Mouse (Mus musculus): ENCODE measurements around the gene N4bp2l2. TPM values are rescaled to one million over a fixed set of nuclear protein-coding genes. Genes with fewer than 3 reads are reported as not detected.

The N4bp2l2 gene
- polyA plus RNA-seq, 1 experiment = 7.4 TPM

DNA sequence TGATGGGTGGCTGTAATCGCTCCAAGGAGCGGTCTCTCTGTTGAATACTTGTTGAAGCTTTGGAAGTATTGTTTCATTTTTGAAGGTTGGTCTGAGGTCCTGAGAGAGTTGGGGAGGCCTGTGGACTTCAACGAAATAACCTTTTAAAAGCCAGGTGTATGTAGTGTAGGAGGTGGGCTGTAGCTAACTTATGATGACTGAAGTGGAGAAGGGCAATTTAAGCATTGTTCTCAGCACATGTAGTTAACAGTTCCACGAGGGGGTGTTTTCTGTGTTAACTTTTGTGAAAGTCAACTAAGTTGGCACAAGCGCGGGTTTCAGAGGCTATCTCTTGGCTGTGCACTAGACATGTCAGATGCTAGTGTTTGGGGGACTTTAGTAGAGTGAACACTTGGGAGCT lies 8.9 kb upstream of the N4bp2l2 start:
- no peaks in the 10 kb centered on the region for H3K36me3 ChIP-seq (ENCODE audit: control insufficient read depth, insufficient read depth, low read length)
- WGBS = 33% methylated on average over 6 of the region's 6 CpGs
- no peak overlapping the region for H3K27ac ChIP-seq (ENCODE audit: insufficient read depth, low read depth, low read length)
- peak; percentile 5 for DNase-seq
- H3K27me3 ChIP-seq (replicated peaks; ENCODE audit: control insufficient read depth, insufficient read depth, low read length) = no peaks in the 10 kb centered on the region
- no peaks in the 10 kb centered on the region; the same call in 1 of the 2 replicates for H3K4me1 ChIP-seq (ENCODE audit: control insufficient read depth, insufficient read depth, low read length)
- TF ChIP-seq CTCF (conservative IDR thresholded peaks at IDR 0.05; ENCODE audit: insufficient read depth, insufficient read length, low read depth, low read length) = no peak
- TF ChIP-seq POLR2A (IDR thresholded peaks at IDR 0.05; ENCODE audit: low read depth, low read length) = no peak
- no peak overlapping the region for H3K4me3 ChIP-seq (ENCODE audit: insufficient read depth, low read depth, low read length)

DNA sequence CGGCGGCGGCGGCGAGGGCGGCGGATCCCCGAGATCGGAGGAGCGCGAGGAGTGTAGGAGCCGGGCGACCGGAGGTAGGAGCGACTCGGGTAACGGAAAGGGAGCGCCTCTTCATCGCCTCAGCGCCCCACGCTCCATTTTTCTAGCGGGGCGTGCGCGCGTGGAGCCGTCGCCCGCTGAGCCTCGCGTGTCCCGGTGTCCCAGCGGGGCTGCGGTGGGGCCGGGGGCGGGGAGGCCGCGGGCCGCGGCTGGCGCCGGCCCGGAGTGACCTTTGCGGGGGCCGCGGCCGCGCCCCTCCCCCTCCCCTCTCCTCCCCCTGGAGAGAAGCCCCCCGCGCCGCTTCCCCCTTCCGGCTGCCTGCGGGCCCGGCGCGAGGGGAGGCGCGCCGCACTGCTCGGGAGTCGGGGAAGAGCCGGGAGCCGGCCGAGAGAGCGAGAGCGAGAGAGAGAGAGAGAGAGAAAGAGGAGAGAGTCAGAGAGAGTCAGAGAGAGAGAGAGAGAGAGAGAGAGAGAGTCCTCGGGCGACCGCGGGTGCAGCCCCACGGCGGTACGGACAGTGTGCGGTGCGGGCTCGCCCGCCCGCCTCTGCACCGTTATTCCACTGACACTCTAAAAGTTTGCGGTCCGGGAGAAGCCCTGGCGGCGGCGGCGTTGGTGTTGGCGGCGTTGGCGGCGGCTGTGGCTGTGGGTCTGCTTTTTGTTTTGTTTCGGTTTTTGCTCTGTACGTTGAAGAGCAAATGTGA lies 8.1 kb upstream of the N4bp2l2 start:
- no peaks in the 10 kb centered on the region for H3K36me3 ChIP-seq (ENCODE audit: control insufficient read depth, insufficient read depth, low read length)
- no peaks in the 10 kb centered on the region for H3K27me3 ChIP-seq (replicated peaks; ENCODE audit: control insufficient read depth, insufficient read depth, low read length)
- H3K4me1 ChIP-seq (ENCODE audit: control insufficient read depth, insufficient read depth, low read length) = no peaks in the 10 kb centered on the region; the same call in 1 of the 2 replicates
- peak overlapping the region; percentile 99 for H3K4me3 ChIP-seq (ENCODE audit: insufficient read depth, low read depth, low read length)
- TF ChIP-seq CTCF (conservative IDR thresholded peaks at IDR 0.05; ENCODE audit: insufficient read depth, insufficient read length, low read depth, low read length) (no peak), POLR2A (IDR thresholded peaks at IDR 0.05; ENCODE audit: low read depth, low read length) (no peak)
- peak; percentile 18 for DNase-seq
- H3K27ac ChIP-seq (ENCODE audit: insufficient read depth, low read depth, low read length) = peak overlapping the region; percentile 55
- under 1% methylated on average over 77 of the region's 91 CpGs for WGBS

DNA sequence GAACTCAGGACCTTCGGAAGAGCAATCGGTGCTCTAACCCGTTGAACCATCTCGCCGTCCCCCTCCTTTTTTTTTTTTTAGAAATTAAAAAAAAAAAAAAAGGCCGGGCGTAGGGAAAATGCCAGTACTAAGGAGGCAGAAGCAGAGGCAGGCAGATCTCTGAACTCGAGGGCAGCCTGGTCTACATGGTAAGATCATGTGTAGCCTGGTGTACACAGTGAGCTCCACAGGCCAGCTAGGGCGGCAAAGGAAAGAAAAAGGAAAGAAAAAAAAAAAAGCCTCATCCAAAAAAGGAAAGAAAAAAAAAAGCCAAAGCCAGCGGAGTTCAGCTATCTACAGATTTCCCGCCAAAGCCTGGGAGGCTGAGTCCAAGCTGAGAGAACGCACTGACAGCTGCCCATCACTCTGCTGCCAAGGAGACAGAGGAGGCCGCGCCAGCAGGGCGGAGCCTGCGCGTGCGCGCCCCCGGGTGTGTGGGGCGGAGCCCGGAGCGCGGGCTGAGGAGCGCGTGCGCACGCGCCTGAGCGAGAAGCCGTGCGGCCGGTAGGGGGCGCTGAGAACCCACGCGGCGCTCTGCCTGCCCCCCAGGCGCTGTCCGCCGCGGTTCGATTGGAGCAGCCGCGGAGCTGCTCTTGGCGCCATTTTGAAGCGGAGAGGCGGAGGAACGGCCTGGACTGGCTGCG lies 7.3 kb upstream of the N4bp2l2 start, which contains the start of gene Pds5b:
Pds5b (plus strand) TSS at position 587 of the 683 bp plus-strand sequence.
- DNase-seq = peak; percentile 96
- Histone ChIP-seq H3K27me3 (replicated peaks; ENCODE audit: control insufficient read depth, insufficient read depth, low read length) (no peaks in the 10 kb centered on the region), H3K4me1 (ENCODE audit: control insufficient read depth, insufficient read depth, low read length) (no peaks in the 10 kb centered on the region; the same call in 1 of the 2 replicates), H3K27ac (ENCODE audit: insufficient read depth, low read depth, low read length) (peak within 1 kb of the TSS; percentile 55), H3K36me3 (ENCODE audit: control insufficient read depth, insufficient read depth, low read length) (no peaks in the 10 kb centered on the region), H3K4me3 (ENCODE audit: insufficient read depth, low read depth, low read length) (peak within 1 kb of the TSS; percentile 99)
- 14% methylated on average over 49 of the region's 49 CpGs for WGBS
- TF ChIP-seq CTCF (conservative IDR thresholded peaks at IDR 0.05; ENCODE audit: insufficient read depth, insufficient read length, low read depth, low read length) = peak; percentile 84
- TF ChIP-seq POLR2A (IDR thresholded peaks at IDR 0.05; ENCODE audit: low read depth, low read length) = no peak

DNA sequence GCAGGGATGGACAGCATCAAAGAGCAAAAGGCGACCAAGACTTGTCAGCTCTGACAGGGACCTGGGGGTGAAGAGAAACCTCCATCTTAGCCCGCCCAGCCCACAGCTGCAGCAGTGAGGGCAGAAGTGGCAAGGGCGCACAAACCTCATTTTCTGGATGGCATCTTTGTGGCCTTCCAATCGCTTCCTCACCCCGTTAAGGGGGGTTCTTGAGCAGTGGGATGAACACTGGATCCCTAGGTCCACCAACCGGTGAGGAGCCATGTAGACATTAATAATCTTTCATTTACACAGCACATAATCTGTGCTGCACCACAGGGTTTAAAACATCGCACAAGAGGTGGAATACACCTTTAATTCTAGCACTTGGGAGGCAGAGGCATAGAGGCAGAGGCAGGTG lies 6.4 kb upstream of the N4bp2l2 start:
- Histone ChIP-seq H3K4me1 (ENCODE audit: control insufficient read depth, insufficient read depth, low read length) (no peaks in the 10 kb centered on the region; the same call in 1 of the 2 replicates), H3K4me3 (ENCODE audit: insufficient read depth, low read depth, low read length) (no peak overlapping the region), H3K36me3 (ENCODE audit: control insufficient read depth, insufficient read depth, low read length) (no peaks in the 10 kb centered on the region), H3K27ac (ENCODE audit: insufficient read depth, low read depth, low read length) (no peak overlapping the region), H3K27me3 (replicated peaks; ENCODE audit: control insufficient read depth, insufficient read depth, low read length) (no peaks in the 10 kb centered on the region)
- 93% methylated on average over 7 of the region's 7 CpGs for WGBS
- no peak for DNase-seq
- TF ChIP-seq POLR2A (IDR thresholded peaks at IDR 0.05; ENCODE audit: low read depth, low read length) (no peak), CTCF (conservative IDR thresholded peaks at IDR 0.05; ENCODE audit: insufficient read depth, insufficient read length, low read depth, low read length) (no peak)

DNA sequence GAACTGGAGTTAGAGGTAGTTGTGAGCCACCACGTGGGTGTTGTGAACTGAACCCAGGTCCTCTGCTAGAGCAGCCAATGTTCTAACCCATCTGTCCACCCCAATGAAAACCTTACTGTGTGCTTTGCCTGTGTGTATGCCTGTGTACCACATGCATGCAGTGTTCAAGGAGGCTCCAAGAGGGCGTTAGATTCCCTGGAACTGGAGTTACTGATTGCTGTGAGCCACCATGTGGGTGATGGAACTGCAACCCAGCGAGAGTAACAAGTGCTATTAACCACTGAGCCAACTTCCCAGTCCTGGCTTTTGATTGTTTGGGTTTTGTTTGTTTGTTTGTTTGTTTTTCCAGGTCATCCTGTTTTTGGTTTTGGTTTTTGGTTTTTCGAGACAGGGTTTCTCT lies 2.7 kb upstream of the N4bp2l2 start:
- no peak overlapping the region for H3K4me3 ChIP-seq (ENCODE audit: insufficient read depth, low read depth, low read length)
- H3K4me1 ChIP-seq (ENCODE audit: control insufficient read depth, insufficient read depth, low read length) = no peaks in the 10 kb centered on the region
- WGBS = 56% methylated on average over 4 of the region's 4 CpGs
- no peak overlapping the region for H3K27ac ChIP-seq (ENCODE audit: insufficient read depth, low read depth, low read length)
- TF ChIP-seq POLR2A (IDR thresholded peaks at IDR 0.05; ENCODE audit: low read depth, low read length) (no peak), CTCF (conservative IDR thresholded peaks at IDR 0.05; ENCODE audit: insufficient read depth, insufficient read length, low read depth, low read length) (no peak)
- no peaks in the 10 kb centered on the region for H3K36me3 ChIP-seq (ENCODE audit: control insufficient read depth, insufficient read depth, low read length)
- H3K27me3 ChIP-seq (replicated peaks; ENCODE audit: control insufficient read depth, insufficient read depth, low read length) = no peaks in the 10 kb centered on the region
- no peak for DNase-seq

DNA sequence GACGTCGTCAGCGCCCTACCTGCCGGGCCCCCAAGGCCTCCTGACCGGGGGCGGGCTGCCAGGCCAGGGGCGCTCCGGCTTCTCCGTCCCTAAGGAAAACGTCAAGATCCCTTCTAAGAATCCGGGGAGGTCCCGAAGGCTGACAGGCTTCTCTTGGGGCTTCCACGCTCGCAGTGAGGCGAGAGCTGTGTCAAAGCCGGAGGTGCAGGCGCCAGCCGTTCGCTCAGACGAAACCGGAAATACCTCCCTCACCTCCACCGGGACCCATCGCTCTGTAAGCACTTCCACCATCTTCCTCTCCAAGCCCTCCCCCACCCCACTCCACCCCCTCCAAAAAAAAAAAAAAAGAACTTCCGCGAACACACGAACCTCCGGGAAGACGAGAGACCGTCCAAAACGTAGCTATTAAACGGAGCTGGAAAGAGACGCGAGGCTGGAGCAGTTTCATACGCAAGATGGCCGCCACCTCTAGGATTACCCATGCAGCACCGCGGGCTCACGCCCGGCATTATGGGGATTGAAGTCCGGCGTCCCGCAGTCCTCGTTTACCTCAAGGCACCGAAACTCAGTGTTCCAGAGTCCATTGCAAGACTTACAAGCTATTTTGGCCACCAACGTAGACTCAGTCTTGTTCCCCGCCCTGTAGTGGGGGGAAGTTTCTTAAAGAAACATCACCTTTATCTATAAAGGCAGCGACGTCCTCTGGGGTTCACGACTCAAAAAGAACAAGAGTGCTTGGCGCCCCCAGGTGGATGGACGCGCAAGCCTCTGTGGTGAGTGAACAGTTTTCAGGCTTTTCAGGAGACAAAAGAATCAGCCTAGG lies 640 bp downstream of the N4bp2l2 start:
- Histone ChIP-seq H3K4me3 (ENCODE audit: insufficient read depth, low read depth, low read length) (peak overlapping the region; percentile 86), H3K4me1 (ENCODE audit: control insufficient read depth, insufficient read depth, low read length) (no peaks in the 10 kb centered on the region; the same call in 1 of the 2 replicates), H3K36me3 (ENCODE audit: control insufficient read depth, insufficient read depth, low read length) (peaks cover 5% of the 10 kb centered on the region; the same call in 1 of the 2 replicates), H3K27me3 (replicated peaks; ENCODE audit: control insufficient read depth, insufficient read depth, low read length) (no peaks in the 10 kb centered on the region), H3K27ac (ENCODE audit: insufficient read depth, low read depth, low read length) (peak overlapping the region; percentile 83)
- under 1% methylated on average over 52 of the region's 52 CpGs for WGBS
- peak; percentile 99 for DNase-seq
- TF ChIP-seq CTCF (conservative IDR thresholded peaks at IDR 0.05; ENCODE audit: insufficient read depth, insufficient read length, low read depth, low read length) = peak; percentile 90
- no peak for TF ChIP-seq POLR2A (IDR thresholded peaks at IDR 0.05; ENCODE audit: low read depth, low read length)
